Mouse (Mus musculus): ENCODE measurements at regions not wholly inside any gene's neighbourhood (a gene's known extent, or its start where the extent isn't known, plus 50 kb on each side); places are given as distances from the start of the nearest gene placed in this dataset.
"Not testable (repeated sequence)": the region's sequence is repeated elsewhere in the genome, so short reads cannot be mapped to it uniquely, and the experiment has no call there.

DNA sequence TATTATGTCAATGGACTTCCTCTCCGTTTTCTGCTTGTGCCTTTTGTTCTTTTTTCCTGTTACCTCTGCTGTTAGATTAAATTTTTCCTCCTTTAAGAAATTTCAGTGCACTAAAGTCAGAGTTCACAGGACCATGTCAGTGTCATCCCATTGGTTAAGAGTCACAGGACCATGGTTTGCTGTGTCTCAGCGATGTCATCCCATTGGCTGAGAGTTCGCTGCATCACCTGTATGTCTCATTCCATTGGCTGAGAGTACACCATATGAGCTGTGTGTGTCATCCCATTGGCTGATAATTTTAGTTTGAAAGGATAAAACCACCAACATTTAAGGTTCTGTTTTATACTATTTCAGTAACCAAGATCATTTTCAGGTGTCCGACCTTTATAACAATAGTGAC lies 50.7 kb upstream of the Jade1 start:
- no peak for DNase-seq (ENCODE audit: low read depth, low spot score)

DNA sequence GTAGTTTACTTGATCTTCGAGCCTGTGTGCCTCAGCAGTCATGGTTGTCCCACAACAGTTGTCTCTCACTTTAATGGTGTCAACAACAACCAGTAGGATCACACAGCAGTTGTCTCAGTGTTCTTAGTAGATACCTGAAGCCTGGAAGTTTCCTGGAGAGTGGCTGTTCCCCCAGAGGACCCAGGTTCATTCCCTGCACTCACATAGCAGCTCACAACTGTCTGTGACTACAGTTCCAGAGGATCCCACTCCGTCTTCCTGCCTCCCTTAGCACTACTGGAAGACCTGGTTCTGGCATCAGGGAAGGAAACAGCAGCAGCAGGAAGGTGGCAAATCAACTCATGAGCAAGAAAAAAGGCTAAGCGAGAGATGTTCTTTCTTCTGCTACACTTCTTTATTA lies 53.4 kb upstream of the Jade1 start:
- DNase-seq (ENCODE audit: low read depth, low spot score): no peak

DNA sequence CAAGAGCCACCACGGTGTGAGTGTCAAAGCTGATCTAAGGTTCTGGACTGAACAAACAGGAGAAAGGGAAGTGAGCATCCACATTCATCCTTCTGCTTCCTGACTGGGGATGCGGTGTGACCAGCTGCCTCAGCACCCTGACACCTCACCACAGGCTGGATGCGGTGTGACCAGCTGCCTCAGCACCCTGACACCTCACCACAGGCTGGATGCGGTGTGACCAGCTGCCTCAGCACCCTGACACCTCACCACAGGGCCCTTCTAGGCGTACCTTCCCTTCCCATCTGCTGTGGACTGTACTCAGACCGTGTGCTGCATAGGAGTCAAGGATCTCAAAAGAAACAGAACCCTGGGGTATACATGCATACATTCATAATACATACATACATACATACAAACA lies 53.9 kb upstream of the Jade1 start:
- not testable (repeated sequence) for DNase-seq (ENCODE audit: low read depth, low spot score)

DNA sequence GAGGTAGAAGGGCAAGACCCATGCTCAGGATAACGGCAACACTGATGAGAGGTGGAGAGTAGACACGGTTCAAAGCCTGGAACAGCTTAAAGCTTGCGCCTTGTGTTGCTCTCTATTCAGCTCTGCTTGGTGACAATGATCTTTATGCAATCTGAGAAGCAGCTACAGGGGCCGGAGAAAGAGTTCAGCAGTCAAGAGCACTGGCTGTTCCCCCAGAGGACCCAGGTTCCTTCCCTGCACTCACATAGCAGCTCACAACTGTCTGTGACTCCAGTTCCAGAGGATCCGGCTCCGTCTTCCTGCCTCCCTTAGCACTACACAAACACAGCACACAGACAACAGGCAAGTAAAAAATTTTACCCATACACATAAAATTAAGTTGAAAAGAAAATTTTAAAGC lies 54.4 kb upstream of the Jade1 start:
- no peak for DNase-seq (ENCODE audit: low read depth, low spot score)

DNA sequence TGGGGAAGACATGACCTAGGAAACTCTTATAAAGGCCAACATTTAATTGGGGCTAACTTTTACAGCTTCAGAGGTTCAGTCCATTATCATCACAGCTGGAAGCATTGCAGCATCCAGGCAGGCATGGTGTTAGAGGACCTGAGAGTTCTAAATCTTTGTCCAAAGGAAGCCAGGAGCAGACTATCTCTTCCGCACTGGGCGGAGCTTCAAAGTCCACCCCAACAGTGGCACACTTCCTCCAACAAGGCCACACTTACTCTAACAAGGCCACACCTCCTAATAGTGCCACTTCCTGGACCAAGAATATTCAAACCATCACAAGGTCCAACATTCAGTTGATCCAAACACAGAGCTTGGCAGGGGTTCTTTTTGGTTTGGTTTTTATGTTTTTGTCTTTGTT lies 55.9 kb upstream of the Jade1 start:
- DNase-seq (ENCODE audit: low read depth, low spot score): no peak

DNA sequence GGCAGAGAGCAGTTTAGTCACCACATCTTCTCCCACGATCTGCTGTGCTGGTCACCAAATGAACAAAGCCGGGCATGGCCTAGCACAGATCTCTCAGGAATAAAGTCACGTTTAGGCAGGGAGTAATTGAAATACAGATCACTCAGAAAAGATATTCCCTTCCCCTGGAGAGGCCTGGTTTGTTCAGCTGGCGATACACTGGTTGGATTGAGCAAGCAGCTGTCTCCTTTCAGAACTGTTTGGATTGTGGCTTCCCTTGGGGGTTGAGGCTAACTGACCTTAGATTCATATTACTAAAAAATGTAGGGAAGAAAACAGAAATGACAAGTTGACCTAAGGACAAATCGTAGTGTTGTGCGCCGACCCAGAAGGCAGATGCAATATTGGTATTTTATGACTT lies 56.7 kb upstream of the Jade1 start:
- DNase-seq (ENCODE audit: low read depth, low spot score): no peak

DNA sequence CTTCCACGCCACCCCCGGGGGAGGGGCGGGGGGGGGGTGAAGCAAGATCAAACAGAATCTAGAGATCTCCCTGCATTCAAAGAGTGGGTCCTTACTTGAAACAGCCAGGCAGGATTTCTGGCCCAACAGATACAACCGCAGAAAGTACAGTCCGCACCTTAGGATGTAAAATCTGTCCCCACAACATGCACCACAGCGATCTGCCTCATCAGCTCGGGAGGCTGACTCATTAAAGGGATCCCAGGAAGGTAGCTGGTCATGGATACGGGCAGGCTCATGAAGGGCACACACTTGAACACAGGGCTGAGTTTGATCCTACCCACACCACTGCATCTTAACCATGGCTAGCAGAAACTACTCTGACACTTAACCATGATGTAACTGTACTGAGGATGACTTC lies 57.8 kb upstream of the Jade1 start:
- no peak for DNase-seq (ENCODE audit: low read depth, low spot score)

DNA sequence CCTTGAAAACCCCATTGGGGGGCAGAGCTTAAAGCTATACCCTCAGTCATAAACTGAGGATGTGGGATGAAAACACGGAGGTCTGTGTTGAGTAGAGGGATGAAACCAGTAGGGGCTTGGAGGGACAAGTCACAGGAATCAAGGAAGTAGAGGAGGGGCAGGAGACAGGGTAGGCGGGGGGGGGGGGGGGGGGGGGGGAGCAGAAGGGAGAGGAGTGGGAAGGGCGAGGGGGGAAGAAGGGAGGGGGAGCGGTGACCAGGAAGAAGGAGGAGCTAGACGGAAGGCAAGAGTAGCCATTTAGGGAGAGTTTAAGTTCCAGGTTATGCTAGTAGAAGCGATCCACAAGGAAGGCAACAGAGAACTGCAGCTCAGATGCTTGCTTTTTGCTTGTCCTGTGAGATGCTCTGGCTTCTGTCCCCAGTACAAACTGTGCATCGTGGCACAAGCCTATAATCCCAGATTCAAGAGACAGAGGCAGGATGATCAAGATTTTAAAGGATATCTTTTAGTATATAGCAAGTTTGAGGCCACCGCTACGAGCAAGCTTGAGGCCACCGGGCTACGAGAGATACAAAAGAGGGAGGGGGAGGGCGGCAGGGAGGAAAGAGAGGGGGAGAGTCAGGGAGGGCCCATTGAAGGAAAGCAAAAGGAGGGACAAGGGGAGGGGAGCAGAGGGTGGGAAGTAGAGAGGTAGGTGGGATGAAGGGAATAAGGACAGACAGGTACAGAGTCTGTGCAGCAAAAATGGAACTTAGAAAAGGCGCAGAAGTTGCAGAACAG lies 58.4 kb upstream of the Jade1 start:
- DNase-seq (ENCODE audit: low read depth, low spot score): peak; percentile 51

DNA sequence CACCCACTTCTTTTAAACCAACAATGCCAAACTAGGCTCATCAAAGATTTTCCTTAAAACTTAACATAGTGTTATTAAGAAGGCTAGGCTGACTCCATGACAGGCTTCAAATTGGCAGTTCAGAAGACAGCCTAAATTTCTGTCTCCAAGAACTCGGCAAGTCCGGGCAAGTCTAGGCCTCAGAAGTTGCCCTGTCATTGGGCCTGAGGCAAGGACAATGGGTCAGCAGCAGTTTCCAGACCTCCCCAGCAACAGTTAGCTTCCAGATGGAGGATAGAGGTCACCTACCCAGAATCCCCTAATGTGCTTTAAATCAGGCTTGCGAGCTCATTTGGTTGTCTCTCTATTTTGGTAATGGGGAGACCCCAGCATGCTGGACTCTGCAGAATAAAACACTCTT lies 59.6 kb upstream of the Jade1 start:
- peak; percentile 81 for DNase-seq (ENCODE audit: low read depth, low spot score)

DNA sequence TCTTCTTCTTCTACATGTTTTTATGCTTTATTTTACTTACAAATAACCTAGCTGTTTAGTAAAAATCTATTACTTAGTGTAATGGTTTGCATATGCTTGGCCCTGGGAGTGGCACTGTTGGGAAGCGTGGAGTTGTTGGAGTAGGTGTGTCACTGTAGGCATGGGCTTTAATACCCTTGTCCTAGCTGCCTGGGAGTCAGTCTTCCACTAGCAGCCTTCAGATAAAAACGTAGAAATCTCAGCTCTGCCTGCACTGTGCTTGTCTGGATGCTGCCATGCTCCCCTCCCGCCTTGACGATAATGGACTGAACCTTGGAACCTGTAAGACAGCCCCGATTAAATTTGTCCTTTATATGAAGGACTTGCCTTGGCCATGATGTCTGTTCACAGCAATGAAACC lies 60.4 kb upstream of the Jade1 start:
- peak; percentile 65 for DNase-seq (ENCODE audit: low read depth, low spot score)

DNA sequence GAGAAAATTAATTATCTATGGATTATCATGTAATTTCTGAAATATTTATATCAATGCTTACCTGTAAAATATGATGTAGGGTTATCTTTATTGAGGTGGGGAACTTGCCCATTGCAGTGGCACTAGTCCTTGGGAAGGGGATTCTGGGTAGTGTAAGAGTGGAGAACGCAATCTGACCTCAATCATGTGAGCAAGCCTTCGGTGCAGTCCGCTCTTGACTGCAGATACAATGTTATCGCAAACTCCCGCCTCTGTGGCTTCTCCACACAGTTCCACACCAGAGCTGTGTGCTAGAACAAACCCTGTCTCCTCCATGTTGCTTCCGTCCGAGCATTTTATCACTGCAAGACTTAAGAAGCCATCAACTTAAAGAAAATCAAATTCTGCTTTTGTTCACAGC lies 62.1 kb upstream of the Jade1 start:
- peak; percentile 71 for DNase-seq (ENCODE audit: low read depth, low spot score)

DNA sequence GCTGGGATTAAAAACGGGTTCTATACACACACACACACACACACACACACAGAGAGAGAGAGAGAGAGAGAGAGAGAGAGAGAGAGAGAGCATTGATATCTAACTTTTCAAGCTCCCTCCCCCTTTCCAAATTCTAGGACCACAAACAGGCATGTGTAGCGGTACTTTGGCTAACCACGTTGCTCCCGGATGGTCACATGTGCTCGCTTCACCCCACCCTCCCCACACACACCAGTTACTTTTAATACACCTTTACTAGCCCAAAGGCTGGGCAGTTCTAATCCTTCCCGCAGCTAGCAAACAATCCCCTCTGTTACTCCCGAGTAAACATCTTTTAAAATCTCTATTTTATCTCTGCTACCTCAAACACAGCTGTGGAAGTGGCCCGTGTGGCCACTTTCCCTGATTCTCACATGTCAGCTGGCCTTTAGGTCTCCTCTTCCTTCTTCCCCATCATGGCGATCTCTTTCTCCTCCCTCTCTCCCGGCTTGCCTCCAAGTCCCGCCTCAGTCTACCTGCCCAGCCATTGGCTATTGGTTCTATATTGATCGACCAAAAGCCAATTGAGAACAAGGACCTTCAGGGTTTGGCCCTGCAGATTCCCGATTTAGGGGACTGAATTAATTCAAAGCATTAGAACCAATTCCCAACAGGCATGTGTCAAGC lies 62.7 kb upstream of the Jade1 start:
- peak; percentile 91 for DNase-seq (ENCODE audit: low read depth, low spot score)

DNA sequence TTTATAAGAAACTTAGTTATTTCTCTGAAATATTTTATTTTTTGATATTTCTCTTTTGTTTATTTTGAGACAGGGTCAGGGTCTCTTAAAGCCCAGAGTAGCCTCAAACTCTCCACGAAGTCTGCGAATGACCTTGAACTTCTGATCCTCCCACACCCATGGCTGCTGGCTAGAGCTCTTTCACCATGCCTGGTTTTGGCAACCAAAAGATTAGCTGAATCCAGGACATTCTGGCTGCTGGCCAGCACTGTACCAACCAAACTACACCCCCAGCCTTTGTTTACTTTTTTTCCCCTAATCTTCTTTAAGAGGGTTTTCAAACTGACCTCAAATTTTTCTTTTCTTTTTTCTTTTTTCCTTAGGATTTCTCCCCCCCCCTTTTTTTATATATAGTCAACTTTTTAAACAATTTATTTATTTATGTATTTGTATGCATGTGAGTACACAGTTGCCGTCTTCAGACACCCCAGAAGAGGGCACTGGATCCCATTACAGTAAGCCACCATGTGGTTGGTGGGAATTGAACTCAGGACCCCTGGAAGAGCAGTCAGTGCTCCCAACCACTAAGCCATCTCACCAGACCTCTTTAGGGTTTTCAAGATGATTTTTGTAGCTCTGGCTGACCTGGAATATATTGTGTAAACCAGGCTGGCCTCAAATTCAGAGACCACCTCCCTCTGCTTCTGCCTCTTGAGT lies 63.4 kb upstream of the Jade1 start:
- peak; percentile 47 for DNase-seq (ENCODE audit: low read depth, low spot score)

DNA sequence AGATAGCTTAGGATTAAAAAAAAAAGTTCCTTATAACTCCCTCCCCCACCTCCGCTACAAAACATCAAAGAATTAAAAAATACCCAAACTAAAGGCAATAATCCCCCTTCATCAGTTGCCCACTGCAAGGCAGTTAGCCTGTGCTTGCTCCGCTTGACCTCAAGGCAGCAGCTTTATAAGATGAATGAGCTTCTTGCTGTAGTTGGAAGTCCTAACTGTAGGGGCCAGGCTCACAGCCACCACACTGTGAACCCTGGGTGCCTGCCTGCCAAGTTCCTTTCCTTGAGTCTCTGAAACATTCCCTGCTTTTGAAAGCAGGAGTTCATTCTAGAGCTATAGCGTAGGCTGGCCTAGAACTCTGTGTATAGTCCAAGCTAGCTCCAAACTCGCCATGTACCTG lies 64.3 kb upstream of the Jade1 start:
- DNase-seq (ENCODE audit: low read depth, low spot score): peak; percentile 41

DNA sequence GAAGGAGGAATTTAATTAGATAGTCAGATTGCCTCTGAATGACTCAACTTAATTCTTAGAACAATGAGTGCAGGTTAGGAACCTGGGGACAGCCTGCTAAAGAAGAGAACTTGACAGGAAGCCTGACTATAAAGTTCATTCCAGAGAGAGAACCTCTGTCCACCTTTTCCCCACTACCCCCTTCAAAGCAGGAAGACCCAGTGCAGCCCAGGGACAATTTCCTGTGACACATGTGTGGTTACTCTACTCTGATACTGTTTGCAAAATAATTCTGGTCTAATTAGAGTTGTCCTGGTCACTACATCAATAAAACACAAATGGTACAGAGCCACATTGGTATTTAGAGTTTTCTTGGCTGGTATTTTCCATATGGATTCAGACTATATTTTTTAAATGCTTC lies 65.5 kb upstream of the Jade1 start:
- no peak for DNase-seq (ENCODE audit: low read depth, low spot score)

DNA sequence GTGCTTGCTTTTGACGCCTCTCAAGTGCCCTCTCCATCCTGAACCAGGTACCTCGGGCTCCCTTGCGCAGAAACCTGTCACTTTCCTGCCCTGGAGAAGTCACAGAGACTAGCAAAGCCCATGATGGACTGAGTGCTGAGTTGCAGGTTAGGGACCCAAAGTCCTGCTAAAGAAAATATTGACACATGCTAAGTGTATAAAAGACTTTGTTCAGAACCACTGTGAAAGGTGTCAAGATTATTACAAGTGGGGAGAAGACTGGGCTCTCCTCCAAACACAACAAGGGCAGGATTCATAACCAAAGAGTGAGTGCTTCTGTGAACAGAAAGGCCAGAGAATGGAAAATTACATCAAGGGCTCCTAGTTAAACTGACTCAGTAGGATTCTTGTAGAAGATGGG lies 66.0 kb upstream of the Jade1 start:
- no peak for DNase-seq (ENCODE audit: low read depth, low spot score)

DNA sequence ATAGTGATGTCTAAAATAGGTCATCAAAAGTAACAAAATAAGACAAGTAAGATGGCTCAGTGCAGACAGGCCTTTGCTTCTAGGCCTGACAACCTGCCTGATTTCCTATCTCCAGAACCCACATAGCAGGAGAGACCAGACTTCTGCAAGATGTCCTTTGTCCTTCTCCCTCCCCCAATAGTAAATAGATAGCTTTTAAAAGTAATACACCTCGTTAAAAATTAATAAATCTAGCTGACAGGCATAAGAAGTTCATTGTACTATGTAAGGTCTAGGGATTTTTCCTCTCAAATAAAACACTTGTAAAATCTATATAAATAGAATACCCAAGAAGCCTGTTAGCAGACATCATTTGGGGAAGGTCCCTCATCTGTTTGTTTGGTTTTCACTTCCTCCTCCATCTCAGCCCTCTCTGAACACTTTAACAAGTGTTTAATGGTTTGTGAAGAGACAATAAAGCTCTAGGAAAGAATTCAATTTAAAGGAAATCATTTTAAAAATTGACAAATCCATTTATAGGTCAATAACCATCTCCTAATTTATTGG lies 67.2 kb upstream of the Jade1 start:
- DNase-seq (ENCODE audit: low read depth, low spot score): no peak

DNA sequence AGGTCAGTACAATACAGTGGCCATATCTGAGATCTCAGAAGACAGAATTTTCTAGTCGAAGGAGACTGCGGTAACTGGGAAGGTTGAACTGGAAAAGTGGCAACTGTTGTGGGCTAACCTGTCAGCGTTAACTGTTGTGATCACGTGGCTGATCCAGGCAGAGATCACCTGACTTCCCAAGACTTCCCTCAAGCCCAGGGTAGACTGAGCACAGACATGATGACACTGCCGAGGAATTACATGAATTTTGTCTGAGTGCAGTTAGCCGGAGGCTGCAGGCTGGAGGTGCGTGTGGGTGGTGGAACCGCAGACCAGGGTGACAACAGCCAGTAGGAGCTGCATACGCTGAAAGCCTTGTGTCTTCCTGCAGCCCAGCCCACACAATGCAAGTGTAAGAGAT lies 70.6 kb upstream of the Jade1 start:
- peak; percentile 27 for DNase-seq (ENCODE audit: low read depth, low spot score)

DNA sequence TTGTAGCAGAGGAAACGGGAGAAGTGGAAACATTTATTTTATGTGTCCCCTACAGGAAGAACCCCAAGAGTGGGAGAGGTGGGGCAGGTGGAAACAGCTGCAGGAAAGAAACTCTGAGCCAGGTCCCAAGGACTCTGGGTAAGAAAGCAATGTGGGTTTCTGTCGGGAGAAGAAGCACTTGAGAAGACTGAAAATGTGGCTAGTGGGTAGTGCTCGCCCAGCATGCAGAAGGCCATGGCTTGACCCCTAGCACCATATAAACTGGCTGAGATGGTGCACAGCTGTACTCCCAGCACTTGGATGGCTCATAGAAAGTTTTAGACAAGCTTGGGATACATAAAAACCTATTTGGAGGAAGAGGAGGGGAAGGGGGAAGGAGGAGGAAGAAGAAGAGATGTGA lies 71.9 kb upstream of the Jade1 start:
- no peak for DNase-seq (ENCODE audit: low read depth, low spot score)

DNA sequence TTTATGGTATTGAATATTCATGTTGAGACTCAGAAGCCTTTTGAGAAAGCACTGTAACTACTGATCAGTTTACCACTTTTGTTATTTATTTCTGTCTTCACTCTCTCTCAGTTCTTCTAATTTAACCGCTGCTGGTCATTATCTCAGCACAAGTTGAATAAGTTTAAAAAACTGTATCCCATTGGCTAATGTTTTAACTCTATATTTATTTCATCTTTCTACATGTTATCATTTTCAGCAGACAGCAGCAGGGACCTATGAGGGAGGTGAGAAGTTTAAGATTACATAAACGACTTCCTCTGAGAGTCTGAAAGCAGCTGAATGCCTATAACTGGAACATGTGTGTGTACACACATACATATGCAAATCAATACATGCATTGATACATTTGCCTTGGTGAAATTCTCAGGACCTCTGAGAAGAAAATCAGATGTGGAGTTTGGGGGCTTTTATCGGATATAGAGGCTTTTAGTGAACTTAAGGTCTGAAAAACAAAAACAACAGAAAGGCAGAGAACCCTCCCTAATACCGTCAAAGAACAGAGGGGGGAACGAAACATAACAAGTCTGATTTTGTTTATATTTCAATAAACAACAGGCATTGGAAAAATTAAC lies 72.5 kb upstream of the Jade1 start:
- DNase-seq (ENCODE audit: low read depth, low spot score): no peak

DNA sequence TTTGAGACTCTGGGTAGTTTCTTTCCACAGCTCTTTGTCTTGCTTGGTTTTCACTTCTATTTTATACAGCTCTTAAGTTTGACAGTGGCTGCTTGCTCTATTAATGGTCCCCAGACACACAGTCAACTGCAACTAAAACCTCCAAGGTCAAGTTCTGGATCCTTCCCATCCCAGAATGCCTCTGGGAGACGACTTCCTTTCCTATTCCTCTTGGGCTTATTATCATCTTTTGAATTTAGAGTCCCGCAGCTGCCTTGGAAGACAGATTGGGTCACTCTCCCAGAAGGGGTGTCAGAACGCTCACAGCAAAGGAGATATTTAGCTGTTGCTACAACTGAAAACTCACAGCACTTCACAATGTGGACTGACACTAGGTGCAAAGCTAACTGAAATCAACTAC lies 75.3 kb upstream of the Jade1 start:
- no peak for DNase-seq (ENCODE audit: low read depth, low spot score)

DNA sequence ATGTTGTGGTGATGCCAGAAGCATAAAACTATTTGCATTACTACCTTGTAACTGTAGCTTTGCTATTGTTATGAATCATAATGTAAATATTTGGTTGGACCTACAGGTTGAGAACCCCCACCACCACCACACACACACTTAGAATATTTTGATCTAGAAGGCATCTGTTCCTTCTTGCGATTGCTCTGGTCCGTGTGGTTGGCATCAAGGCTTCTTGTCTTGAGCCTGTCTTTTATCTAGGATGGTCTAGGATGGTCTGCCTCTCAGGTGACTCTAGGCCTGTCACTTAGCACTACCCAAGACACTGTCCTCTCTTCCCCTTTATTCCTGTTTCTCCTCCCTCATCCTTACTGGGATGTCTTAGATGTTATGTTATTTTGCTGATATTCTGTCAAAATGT lies 76.6 kb upstream of the Jade1 start:
- no peak for DNase-seq (ENCODE audit: low read depth, low spot score)
